Mouse (Mus musculus) neural tube, embryonic 11.5 days (tissue): ENCODE results near the gene Klrb1b. TPM values are rescaled to one million over a fixed set of nuclear protein-coding genes. Genes with fewer than 3 reads are reported as not detected.

ENCODE experiments used
- ATAC-seq: fragments of 200-750 bp; cut with Nextera tagmentation; 2 replicates; pipeline ENCODE4 v1.8.0; 2017; ENCODE audit warnings: moderate number of reproducible peaks, mild to moderate bottlenecking, moderate TSS enrichment, moderate library complexity; ENCODE audit not compliant: insufficient read depth, low FRiP score, low TSS enrichment
- DNase-seq: peaks from one replicate; pipeline ENCODE4 v3.0.0-alpha.2; 2015; ENCODE audit warnings: low spot score
- H3K27ac ChIP-seq: fragments of 300-500 bp; sonication (generic); 2 replicates; pipeline ENCODE4 v1.5.1; 2014; ENCODE audit warnings: low read depth, mild to moderate bottlenecking, low read length
- H3K27me3 ChIP-seq: fragments of 300-500 bp; sonication (generic); 2 replicates; pipeline ENCODE4 v1.6.1; 2014; ENCODE audit warnings: mild to moderate bottlenecking, low read length, mixed read lengths; ENCODE audit not compliant: control insufficient read depth, insufficient read depth
- H3K36me3 ChIP-seq: fragments of 300-500 bp; sonication (generic); 2 replicates; pipeline ENCODE4 v1.6.1; 2014; ENCODE audit warnings: mild to moderate bottlenecking, low read length, moderate library complexity, mixed read lengths; ENCODE audit not compliant: control insufficient read depth, insufficient read depth
- H3K4me1 ChIP-seq: fragments of 300-500 bp; sonication (generic); 2 replicates; pipeline ENCODE4 v1.6.1; 2014; ENCODE audit warnings: low read length, mixed read lengths; ENCODE audit not compliant: control insufficient read depth, insufficient read depth
- H3K4me2 ChIP-seq: fragments of 300-500 bp; sonication (generic); 2 replicates; pipeline ENCODE4 v1.6.1; 2014; ENCODE audit warnings: low read depth, mild to moderate bottlenecking, moderate library complexity
- H3K4me3 ChIP-seq: fragments of 300-500 bp; sonication (generic); 2 replicates; pipeline ENCODE4 v1.5.1; 2014; ENCODE audit warnings: low read depth, low read length
- H3K9ac ChIP-seq: fragments of 300-500 bp; sonication (generic); 2 replicates; pipeline ENCODE4 v1.6.1; 2014; ENCODE audit warnings: mild to moderate bottlenecking, low read length
- H3K9me3 ChIP-seq: fragments of 300-500 bp; sonication (generic); 2 replicates; pipeline ENCODE4 v1.6.1; 2016; ENCODE audit warnings: low read length; ENCODE audit not compliant: control insufficient read depth
- WGBS: fragments of 180-500 bp; shearing (Covaris S2); extraction: QIAGEN DNeasy Blood & Tissue Kit; methylation state at CpG from one replicate; pipeline ENCODE4 v1.1.7; 2014; 5-methylcytosine and 5-hydroxymethylcytosine counted together
- polyA plus RNA-seq: library from polyadenylated mRNA; unstranded; fragments of >200 nt; fragmentation: Nextera tagmentation; extraction: Ambion mirVana; gene quantifications from 2 replicates; pipeline ENCODE4 v1.2.1, GENCODE M21; 2014

The Klrb1b gene
- polyA plus RNA-seq, 1 experiment from 2014 or later, result 0.16 TPM

DNA sequence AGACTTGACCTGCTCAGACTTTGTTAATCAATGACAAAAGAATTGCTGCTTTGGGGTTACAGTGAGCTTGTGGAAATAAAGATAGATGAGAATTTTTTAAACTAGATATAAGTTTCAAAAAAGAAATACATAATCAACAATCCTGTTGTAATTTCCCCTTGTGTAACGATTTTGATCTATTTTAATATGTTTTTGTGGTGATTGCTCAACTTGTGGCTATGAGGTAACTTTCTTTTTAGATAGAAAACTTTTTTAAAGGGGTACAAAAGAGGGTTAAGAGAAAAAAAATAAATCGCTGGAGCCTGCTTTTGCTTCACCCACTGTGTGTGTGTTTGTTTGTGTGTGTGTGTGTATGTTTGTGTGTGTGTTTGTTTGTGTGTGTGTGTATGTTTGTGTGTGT is 25.0 kb upstream of the Klrb1b start:
- Histone ChIP-seq H3K4me1 (no peaks in the 10 kb centered on the region), H3K9me3 (no peaks in the 10 kb centered on the region), H3K4me3 (no peak overlapping the region), H3K27ac (no peak overlapping the region), H3K4me2 (no peak overlapping the region), H3K9ac (no peak overlapping the region), H3K27me3 (no peaks in the 10 kb centered on the region), H3K36me3 (no peaks in the 10 kb centered on the region)
- 91% methylated on average over 2 of the region's 2 CpGs for WGBS
- DNase-seq (no peak), ATAC-seq (no peak)

DNA sequence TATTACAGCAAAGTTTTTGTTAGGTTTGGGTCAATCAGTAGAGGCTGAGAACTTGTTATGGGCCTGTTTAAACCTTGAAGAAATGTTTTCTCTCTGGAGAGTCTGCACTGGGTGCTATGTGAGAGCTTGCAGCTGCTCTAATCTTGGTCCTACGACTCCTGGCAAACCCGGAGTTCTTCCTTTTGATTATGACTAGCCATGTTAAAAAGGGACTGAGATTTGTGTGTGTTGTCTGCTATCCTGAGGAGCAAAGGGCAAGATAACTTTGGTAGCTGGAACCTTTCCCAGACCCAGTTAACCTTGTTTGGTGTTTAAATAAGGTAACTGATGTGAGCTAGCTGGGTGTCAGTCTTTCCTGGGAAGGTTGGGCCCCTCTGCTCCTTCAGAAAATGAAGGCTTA is 24.5 kb upstream of the Klrb1b start:
- Histone ChIP-seq H3K36me3 (no peaks in the 10 kb centered on the region), H3K4me3 (no peak overlapping the region), H3K4me1 (no peaks in the 10 kb centered on the region), H3K9ac (no peak overlapping the region), H3K4me2 (no peak overlapping the region), H3K27ac (no peak overlapping the region), H3K9me3 (no peaks in the 10 kb centered on the region), H3K27me3 (no peaks in the 10 kb centered on the region)
- DNase-seq (no peak), ATAC-seq (no peak)
- 81% methylated on average over 2 of the region's 2 CpGs for WGBS

DNA sequence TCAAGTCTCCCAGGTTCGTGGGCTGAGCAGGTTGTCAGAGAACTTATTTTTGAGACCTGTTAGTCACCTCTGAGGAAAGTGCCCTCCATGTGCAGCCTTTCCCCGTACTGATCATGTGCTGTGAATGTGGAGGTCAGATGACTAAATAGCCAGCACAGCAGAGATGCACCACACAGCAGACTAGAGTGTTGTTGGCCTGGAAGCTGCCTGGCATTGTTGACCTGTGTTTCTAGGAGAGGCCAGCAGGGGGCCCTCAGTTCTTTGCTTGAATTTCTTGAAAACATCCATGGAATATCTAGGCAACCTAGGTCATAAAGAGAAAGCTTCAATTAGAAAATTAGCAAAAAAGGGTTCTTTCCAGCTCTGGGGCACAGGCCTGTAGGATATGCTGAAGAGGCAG is 23.8 kb upstream of the Klrb1b start:
- 58% methylated on average over 2 of the region's 2 CpGs for WGBS
- DNase-seq (peak; percentile 69), ATAC-seq (no peak)

DNA sequence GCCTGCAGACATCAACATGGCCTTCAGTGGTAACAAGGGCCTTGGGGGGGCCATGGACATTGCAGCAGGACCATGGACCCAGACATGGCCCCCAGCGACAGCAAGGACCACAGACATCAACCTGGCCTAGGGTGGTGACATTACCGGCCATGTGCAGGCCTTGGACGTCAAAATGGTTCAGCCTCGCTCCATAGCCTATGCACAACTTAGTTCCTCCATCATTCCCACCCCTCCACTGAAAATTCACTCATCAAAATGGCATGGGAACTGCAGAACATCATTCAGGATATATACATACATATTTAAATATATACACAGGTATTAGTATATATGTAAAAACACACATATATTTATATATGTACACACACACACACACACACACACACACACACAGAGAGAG is 21.3 kb upstream of the Klrb1b start:
- no peaks in the 10 kb centered on the region for H3K36me3 ChIP-seq
- no peak overlapping the region for H3K4me3 ChIP-seq
- H3K4me2 ChIP-seq, result no peak overlapping the region
- H3K9me3 ChIP-seq, result no peaks in the 10 kb centered on the region
- no peak overlapping the region for H3K9ac ChIP-seq
- no peaks in the 10 kb centered on the region for H3K4me1 ChIP-seq
- 94% methylated on average over 4 of the region's 4 CpGs for WGBS
- ATAC-seq (no peak), DNase-seq (no peak)
- no peak overlapping the region for H3K27ac ChIP-seq
- no peaks in the 10 kb centered on the region for H3K27me3 ChIP-seq

More for the DNA sequence above, 23.8 kb upstream of the Klrb1b start:
- H3K4me3 ChIP-seq, result no peak overlapping the region
- no peaks in the 10 kb centered on the region for H3K36me3 ChIP-seq
- H3K27me3 ChIP-seq, result no peaks in the 10 kb centered on the region
- H3K4me1 ChIP-seq, result no peaks in the 10 kb centered on the region
- H3K4me2 ChIP-seq, result no peak overlapping the region
- H3K9ac ChIP-seq, result no peak overlapping the region
- no peak overlapping the region for H3K27ac ChIP-seq
- H3K9me3 ChIP-seq, result no peaks in the 10 kb centered on the region

- Histone ChIP-seq H3K4me3 (no peak overlapping the region), H3K36me3 (no peaks in the 10 kb centered on the region), H3K27ac (no peak overlapping the region), H3K4me1 (no peaks in the 10 kb centered on the region), H3K27me3 (no peaks in the 10 kb centered on the region), H3K9ac (no peak overlapping the region), H3K9me3 (no peaks in the 10 kb centered on the region), H3K4me2 (no peak overlapping the region)
- WGBS, result 69% methylated on average over 6 of the region's 9 CpGs
- ATAC-seq (no peak), DNase-seq (no peak)
Observed at GRCm38 (mm10) chr6:128845998-128846542, 19.9 kb upstream of the Klrb1b start.

- H3K27ac ChIP-seq, result no peak overlapping the region
- ATAC-seq, result peak; percentile 2
Observed at GRCm38 (mm10) chr6:128845319-128845979, 19.3 kb upstream of the Klrb1b start.

DNA sequence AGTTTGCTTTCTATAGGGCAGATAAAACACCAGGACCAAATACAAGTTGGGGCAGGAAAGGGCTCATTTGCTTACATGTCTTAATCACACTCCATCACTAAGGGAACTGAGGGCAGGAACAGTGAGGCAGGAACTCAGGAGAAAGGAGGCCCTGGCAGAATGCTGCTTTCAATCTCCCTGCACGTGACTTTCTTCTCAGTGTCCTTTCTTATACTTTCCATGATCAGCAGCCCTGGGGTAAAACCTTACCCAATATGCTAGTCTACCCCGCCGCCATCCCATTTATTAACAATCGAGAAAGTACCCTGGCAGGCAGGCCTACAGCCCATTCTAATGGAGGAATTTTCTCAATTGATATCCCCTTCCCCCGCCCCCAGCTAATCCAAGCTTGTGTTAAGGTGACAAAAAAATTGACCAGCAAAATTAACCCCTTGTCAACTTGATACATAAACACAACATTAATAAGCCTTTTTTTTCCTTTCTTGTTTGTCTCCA is 18.5 kb upstream of the Klrb1b start:
- no peaks in the 10 kb centered on the region for H3K27me3 ChIP-seq
- DNase-seq, result no peak
- H3K9ac ChIP-seq, result no peak overlapping the region
- no peaks in the 10 kb centered on the region for H3K4me1 ChIP-seq
- no peak for ATAC-seq
- no peak overlapping the region for H3K4me3 ChIP-seq
- no peaks in the 10 kb centered on the region for H3K9me3 ChIP-seq
- no peak overlapping the region for H3K4me2 ChIP-seq
- H3K27ac ChIP-seq, result no peak overlapping the region
- no peaks in the 10 kb centered on the region for H3K36me3 ChIP-seq
- 81% methylated on average over 5 of the region's 5 CpGs for WGBS

More at GRCm38 (mm10) chr6:128845319-128845979, 19.3 kb upstream of the Klrb1b start:
- no peak overlapping the region for H3K9ac ChIP-seq
- DNase-seq, result peak; percentile 91
- H3K4me2 ChIP-seq, result no peak overlapping the region
- no peaks in the 10 kb centered on the region for H3K27me3 ChIP-seq
- H3K9me3 ChIP-seq, result no peaks in the 10 kb centered on the region
- H3K36me3 ChIP-seq, result no peaks in the 10 kb centered on the region
- 30% methylated on average over 7 of the region's 7 CpGs for WGBS
- no peaks in the 10 kb centered on the region for H3K4me1 ChIP-seq
- no peak overlapping the region for H3K4me3 ChIP-seq

DNA sequence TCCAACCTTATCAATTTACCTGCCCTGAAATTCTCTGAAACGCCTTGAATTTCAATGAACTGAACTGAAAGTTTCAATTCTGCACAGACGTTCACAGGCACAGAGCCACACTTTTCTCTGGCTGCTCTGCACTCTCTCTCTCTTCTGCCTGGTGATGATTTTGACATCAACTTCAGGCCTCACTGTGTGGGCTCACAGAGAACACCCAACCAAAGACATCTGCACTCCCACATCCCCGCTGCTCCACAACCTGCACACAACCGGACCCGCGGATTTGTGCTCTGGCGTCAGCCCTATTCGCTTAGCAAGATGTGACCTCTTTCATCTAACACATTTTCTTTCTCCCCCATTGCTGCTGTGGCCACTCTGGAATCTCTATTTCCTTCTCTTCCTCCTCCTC is 18.0 kb upstream of the Klrb1b start:
- Histone ChIP-seq H3K4me3 (peak overlapping the region; percentile 79), H3K4me1 (no peaks in the 10 kb centered on the region), H3K36me3 (no peaks in the 10 kb centered on the region), H3K4me2 (peak overlapping the region; percentile 72), H3K27me3 (no peaks in the 10 kb centered on the region), H3K9ac (no peak overlapping the region; the same call in 1 of the 2 replicates), H3K27ac (no peak overlapping the region), H3K9me3 (no peaks in the 10 kb centered on the region)
- 43% methylated on average over 8 of the region's 8 CpGs for whole genome bisulfite sequencing
- ATAC-seq (no peak), DNase-seq (no peak)

GRCm38 (mm10) chr6:128843479-128843992 is 17.4 kb upstream of the Klrb1b start:
- WGBS, result under 1% methylated on average over 22 of the region's 22 CpGs
- Histone ChIP-seq H3K9me3 (no peaks in the 10 kb centered on the region), H3K27ac (peak overlapping the region; percentile 78), H3K4me1 (no peaks in the 10 kb centered on the region), H3K4me2 (peak overlapping the region; percentile 72), H3K27me3 (no peaks in the 10 kb centered on the region), H3K9ac (peak overlapping the region; percentile 76), H3K36me3 (no peaks in the 10 kb centered on the region), H3K4me3 (peak overlapping the region; percentile 79)
- ATAC-seq (peak; percentile 18), DNase-seq (peak; percentile 66)
